Mouse (Mus musculus): ENCODE measurements around the gene 1110059G10Rik.

Gene 1110059G10Rik

DNA sequence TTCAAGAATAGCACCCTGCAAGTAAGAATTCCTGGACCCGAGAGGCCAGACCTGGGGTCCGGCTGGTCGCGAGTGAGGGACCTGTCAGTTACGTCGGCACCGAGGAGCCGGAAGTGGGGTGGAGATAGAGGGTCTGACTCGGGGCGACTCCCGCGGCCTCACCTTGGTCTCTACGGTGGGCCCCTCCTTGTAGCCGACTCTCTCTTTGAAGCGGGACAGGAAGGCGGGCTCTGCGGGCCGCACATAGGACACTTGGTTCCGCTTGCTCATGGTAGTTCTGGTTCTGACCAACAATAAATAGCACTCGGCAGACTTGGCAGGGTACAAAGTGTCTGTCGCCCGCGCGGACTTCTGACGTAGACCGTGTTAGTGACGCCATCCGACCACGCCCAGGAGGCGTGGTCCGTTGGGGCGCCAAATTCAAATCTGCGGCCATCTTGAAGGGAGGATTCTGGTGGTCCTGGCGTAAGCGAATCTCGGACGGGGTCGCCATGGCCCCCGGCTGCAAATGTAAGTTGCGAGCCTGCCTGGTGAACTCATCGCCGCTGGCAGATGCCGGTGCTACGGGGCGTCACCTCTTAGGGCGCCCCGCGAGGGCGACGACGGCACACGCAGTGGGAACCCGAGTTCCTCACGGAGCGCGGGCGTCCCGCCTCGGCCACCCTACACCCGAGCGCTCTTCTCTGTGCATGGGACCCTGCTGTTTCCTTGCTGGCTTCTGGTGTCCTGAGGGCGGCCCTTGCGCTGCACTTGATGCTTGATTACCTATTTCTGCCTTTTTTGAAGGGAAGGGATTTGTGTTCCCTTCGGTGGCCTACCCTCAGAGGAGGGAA, at the start of gene 1110059G10Rik, which contains the start of gene Kif15:
Gene 1110059G10Rik, minus strand, starts transcription at position 358 of the 833 bp plus-strand sequence.
Gene Kif15, plus strand, starts transcription at position 404 of the 833 bp plus-strand sequence.
- DNase-seq, result peak; percentile 88 to 94

DNA sequence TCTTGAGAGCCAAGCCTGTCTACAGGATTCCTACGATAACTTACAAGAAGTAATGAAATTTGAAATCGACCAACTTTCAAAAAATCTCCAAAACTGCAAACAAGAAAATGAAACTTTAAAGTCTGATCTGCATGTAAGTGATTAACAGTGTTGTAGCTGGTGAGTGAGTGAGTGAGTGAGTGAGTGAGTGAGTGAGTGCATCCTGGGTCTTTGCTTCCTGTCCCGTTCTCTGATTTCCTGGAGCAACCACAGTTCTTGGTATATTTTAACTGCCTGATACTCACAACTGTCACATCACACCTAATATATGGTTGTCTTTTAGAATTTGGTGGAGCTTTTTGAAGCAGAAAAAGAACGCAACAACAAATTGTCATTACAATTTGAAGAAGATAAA, 48.4 kb upstream of the 1110059G10Rik start:
- no peak for DNase-seq

DNA sequence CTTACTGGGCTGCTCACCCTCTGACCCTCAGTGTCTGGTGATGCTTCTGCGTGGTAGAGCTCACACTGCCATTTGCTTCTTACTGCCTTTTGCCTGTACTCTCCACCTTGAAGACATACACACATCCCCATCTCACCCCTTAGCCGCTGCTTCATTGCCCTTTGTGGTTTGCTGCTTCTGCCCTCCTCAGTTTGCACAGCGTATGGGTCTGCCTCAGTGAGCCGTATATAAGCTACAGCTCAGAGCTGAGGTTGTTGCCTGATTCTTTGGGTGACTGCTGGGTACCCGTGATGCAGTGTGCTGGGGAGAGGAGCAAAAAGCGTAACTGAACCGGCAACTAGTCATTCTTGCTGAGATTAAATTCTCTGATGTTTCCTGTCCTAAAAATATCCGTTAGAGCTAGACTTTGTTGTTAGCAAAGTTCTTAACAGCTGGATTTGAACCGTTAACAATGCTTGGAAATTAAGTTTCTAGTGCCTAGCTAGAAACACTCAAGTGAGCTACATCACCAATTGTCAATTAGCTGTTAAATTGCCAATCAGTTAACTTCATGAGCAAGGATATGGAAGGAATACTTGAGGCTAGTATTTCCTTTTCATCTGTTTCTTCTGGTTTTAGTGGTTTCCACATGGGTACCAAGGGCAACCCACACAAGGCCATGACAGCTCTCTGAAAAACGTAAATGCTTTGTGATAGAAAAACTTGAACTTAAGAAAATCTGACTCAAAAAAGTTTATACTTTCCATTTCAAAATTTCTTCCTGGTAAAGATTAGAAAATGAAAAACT, 47.8 kb upstream of the 1110059G10Rik start:
- no peak for DNase-seq

DNA sequence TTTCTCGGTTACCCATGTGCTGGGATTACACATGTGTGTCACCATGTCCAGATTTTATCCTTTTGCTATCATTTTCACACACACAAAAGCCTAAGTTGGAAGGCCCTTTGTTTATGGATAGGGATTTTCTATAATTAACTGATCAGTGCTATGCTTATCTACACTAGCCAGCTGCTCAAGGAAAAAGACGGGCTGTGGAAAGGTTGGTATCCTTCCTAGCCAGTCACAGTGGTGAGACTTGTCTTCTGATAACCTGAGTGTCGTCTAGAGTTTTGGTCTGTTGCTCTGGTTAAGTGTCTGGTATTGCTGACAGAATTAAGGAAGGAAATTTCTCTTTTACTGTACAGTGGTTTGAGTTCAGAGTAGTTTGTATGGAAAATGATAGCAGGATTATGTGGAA, 21.9 kb downstream of the 1110059G10Rik start:
- no peak for DNase-seq

DNA sequence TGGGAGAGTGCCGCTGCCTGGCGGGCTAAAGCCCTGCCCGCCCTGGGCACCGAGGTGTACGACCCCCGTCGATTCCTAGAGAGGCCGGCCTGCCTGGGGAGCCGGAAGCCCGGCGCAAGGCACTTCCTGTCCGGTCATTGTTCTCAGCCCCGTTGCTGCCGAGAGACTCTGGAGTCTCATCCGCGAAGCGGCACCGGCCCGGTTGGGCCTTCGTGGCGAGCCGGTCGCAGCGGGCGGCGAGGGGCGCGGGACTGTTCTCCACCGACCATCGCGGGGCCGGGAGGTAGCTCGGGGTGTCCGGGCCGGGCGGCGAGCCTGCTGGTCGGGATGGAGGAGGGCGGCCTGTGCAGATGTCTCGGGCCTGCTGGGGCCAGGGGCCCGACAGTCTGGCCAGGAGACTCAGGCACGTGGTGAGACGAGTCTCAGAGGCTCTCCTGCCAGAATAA, 27.8 kb downstream of the 1110059G10Rik start, which contains the start of gene Zfp105:
Gene Zfp105, plus strand, starts transcription at position 137 of the 446 bp plus-strand sequence.
- peak in 1 of 2 experiments; percentile 4 for DNase-seq

DNA sequence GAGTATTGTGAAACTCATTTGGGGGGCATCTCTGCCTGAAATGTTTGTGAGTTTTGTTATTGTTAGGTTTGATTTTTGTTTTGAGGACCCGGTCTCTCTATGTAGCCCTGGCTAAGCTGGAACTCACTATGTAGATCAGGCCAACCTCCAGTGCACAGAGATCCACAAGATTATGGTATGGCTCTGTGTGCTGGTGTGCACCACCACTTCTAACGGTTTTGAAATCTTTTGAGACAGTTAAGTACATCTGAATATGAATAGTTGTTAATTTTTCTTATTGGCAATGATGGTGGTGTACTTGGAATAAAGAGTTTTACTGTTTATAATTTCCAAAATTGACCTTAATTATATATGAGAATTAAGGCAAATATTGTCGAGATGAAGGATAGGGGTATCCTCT, 28.4 kb downstream of the 1110059G10Rik start:
- no peak for DNase-seq

DNA sequence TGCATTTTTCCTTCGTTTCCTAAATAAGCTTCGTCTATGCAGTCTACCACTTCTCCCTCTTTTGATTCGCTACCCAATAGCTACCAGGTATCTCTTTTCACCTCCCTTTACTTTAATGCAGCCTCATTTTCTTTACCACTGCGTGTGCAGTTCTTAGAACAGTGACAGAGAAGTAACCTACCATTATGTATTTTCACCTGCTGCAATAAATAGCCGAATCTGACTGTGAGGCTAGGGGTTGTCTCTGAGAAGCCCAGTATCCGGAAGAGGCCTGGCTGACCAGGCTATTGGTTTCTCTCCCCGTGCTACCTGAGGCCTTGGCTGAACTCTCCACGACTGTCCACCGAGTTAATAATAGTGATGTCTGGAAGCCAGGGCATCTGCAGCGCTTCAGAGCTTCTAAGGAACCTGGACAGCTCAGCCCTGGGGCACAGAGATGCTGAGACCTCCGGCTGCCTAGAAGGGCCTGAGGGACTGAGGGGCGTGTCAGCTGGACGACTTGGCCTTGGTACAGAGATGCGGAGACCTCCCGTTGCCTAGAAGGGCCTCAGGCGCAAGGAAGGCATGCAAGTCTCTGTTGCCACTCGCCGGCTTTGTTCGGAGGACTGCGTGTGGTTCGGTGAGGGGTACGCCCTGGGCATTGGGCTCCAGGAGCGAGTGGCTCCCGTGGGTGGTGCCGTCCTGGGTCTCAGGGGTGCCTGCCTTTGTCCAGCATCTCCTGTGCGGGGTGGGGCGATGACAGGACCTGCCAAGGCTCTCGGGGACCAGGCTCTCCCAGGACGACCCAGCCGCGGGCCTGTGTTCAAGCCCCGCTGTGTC, 47.9 kb downstream of the 1110059G10Rik start:
- DNase-seq, result no peak

DNA sequence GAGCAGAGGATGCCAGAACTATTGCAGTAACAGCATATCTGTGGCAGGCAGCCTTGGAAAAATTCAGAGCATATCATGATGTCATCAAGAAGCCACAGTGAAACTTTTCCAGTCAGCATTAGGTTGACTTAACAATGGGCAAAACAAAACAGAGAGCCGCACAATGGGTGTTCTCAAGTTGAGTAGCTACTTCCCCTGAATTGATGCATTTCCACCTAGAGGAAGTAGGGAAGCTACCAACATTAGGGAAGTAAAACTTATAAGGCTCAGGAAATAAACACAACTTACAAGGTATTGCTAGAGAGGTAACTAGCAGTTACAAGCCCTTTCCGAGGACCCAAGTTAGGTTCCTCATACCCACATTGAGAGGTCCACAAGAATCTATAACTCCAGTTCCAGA, 49.8 kb downstream of the 1110059G10Rik start:
- no peak for DNase-seq
